Mouse (Mus musculus) megakaryocyte, embryonic 14.5 days (primary cell): ENCODE measurements around the gene S100a2.

ENCODE experiments used
- FLI1 ChIP-seq: IDR thresholded peaks from 2 replicates; pipeline ENCODE4 v1.6.1; 2012; ENCODE audit warnings: low read length, inconsistent platforms, mixed read lengths
- GATA1 ChIP-seq: IDR thresholded peaks from 3 replicates; pipeline ENCODE4 v1.6.1; 2012; ENCODE audit warnings: mixed read lengths, low read length, inconsistent platforms, borderline replicate concordance

DNA sequence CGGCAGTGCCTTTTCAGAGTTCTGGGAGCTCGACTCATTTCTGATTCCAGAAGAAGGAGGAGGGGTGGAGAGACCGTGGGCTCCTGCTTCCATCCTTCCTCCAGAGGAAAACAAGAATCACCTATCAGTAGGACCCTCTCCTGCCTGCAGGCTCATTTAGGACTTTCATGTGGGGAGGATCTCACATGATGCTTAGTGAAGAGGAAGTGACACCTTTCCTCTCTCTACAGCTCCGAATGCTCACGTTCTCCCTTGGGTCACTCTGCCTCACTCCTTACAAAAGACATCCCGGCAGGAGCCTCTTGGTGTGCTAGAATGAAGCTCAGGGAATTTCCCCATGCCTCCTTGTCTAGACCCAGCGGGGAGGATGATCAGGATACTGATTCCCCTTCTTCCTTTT lies 31.5 kb downstream of the S100a2 start:
- no peak for TF ChIP-seq GATA1
- no peak for TF ChIP-seq FLI1
